Mouse (Mus musculus) brain, embryonic 14.5 days (tissue): ENCODE results near the gene Stk39.

Experiments used
- CTCF ChIP-seq: fragments of 200-500 bp; IDR thresholded peaks from 2 replicates; pipeline ENCODE4 v1.5.1; 2012; ENCODE audit warnings: inconsistent platforms, mild to moderate bottlenecking, moderate library complexity, borderline replicate concordance; ENCODE audit not compliant: insufficient read depth, insufficient read length; ENCODE audit errors: extremely low read depth
- POLR2A ChIP-seq: fragments of 200-500 bp; IDR thresholded peaks from 2 replicates; pipeline ENCODE4 v1.6.1; 2012; ENCODE audit warnings: mild to moderate bottlenecking, inconsistent platforms, borderline replicate concordance; ENCODE audit not compliant: poor library complexity, insufficient read depth, insufficient read length, severe bottlenecking; ENCODE audit errors: extremely low read depth

DNA sequence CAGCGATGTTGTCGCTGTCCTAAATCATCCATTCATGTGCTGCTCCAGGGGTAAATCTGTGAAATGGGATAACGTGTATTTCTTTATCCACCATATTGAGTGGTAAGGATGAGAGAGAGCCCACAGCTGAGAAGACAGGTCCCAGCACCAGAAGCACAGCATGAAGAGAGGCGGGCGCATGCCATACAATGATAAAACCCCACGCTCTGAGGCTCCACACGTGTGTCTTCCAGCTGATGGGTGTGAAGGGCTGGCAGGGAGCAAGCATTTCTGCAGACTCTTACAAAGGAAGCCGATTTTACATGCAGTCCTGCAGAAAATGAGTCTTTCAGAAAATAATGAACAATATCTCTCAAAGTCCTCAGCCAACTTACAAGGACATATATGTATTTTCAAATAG is 215.6 kb downstream of the Stk39 start:
- TF ChIP-seq CTCF = no peak
- no peak for TF ChIP-seq POLR2A
